Mouse (Mus musculus): ENCODE measurements around the gene Ehd3. TPM values are rescaled to one million over a fixed set of nuclear protein-coding genes. Genes with fewer than 3 reads are reported as not detected.
A peak's percentile ranks its signal among the peaks of the same experiment; 100 is the strongest.

The Ehd3 gene
- 5.6 TPM for polyA plus RNA-seq (2012; fragmentation: generic; extraction: Trizol)
- long read RNA-seq, experiment 1, transcript Ehd3-201 (6 exons, 3,659 nt) = major isoform, 15 of 23 reads
- long read RNA-seq, experiment 1, partial matches to known transcripts = 3 of 23 reads
- long read RNA-seq, experiment 1, other reads (novel, unspliced or antisense) = 5 of 23 reads
- long read RNA-seq, experiment 2, transcript Ehd3-201 (6 exons, 3,659 nt) = major isoform, 198 of 219 reads
- long read RNA-seq, experiment 2, partial matches to known transcripts = 1 of 219 reads
- long read RNA-seq, experiment 2, other reads (novel, unspliced or antisense) = 20 of 219 reads

DNA sequence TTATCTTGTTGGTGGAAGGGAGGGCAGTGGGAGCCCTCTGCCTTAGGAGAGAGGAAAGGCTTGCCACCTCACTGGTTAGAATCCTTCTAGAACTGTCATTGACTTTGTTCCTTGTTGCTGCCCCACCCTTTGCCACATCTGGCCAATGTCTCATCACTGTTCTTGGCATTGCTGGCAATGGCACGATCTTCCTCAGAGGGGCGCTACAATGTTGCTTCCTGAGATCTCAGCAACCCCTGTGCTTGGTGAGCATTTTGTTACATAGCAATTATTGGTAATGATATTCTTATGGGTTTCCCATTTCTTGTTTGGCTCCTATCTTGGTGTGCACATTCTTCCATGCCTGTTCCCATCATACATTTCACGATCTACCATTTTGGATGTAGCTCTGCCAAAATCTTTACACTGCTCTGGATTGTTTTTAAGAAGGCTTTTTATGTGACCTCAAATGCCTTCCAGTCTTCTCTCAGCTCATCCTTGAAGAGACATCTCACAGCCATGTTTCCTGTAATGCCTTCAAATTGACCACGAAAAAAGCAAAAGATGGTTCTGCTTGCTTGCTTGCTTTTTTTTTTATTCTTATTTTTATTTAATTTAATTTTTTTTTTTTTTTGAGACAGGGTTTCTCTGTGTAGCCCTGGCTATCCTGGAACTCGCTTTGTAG is at the start of gene Ehd3:
TSS of gene Ehd3 (plus strand) at position 614 of the 664 bp plus-strand sequence.
- peak within 1 kb of the TSS; percentile 92 for H3ac ChIP-seq (ENCODE audit: control insufficient read depth, insufficient read length, low read depth)
- H3K27me3 ChIP-seq (ENCODE audit: control insufficient read depth, insufficient read depth, insufficient read length) = no peaks in the 10 kb centered on the region
- H3K79me3 ChIP-seq (ENCODE audit: low read depth) = no peaks in the 10 kb centered on the region
- no peaks in the 10 kb centered on the region for H3K79me2 ChIP-seq (ENCODE audit: control insufficient read depth, insufficient read depth)
- H3K36me3 ChIP-seq (ENCODE audit: control insufficient read depth, insufficient read depth) = no peaks in the 10 kb centered on the region
- TF ChIP-seq CTCF (IDR thresholded peaks at IDR 0.05; ENCODE audit: control insufficient read depth, insufficient read depth, insufficient read length) (no peak), USF1 (IDR thresholded peaks at IDR 0.05; ENCODE audit: low read depth) (no peak), FOSL1 (IDR thresholded peaks at IDR 0.05; ENCODE audit: insufficient read depth, low read length, poor library complexity, severe bottlenecking) (no peak), MAX (IDR thresholded peaks at IDR 0.05) (no peak), MYOD1 (IDR thresholded peaks at IDR 0.05; ENCODE audit: control insufficient read depth, insufficient read length, low read depth) (no peak), MYOG (IDR thresholded peaks at IDR 0.05; ENCODE audit: control insufficient read depth, extremely low read depth, insufficient read length) (no peak), CEBPB (IDR thresholded peaks at IDR 0.05; ENCODE audit: low read depth) (no peak)
- peak within 1 kb of the TSS; percentile 32 for H3K4me3 ChIP-seq (ENCODE audit: insufficient read depth, poor library complexity, severe bottlenecking)

- no peaks in the 10 kb centered on the region for H3K79me2 ChIP-seq (ENCODE audit: control insufficient read depth, insufficient read depth)
- no peaks in the 10 kb centered on the region for H3K27me3 ChIP-seq (ENCODE audit: control insufficient read depth, insufficient read depth, insufficient read length)
- no peak overlapping the region for H3ac ChIP-seq (ENCODE audit: control insufficient read depth, insufficient read length, low read depth)
- TF ChIP-seq USF1 (IDR thresholded peaks at IDR 0.05; ENCODE audit: low read depth) (no peak), MYOD1 (IDR thresholded peaks at IDR 0.05; ENCODE audit: control insufficient read depth, insufficient read length, low read depth) (peak; percentile 54)
- H3K36me3 ChIP-seq (ENCODE audit: control insufficient read depth, insufficient read depth) = no peaks in the 10 kb centered on the region
- H3K4me3 ChIP-seq (ENCODE audit: insufficient read depth, poor library complexity, severe bottlenecking) = no peak overlapping the region
- H3K79me3 ChIP-seq (ENCODE audit: low read depth) = no peaks in the 10 kb centered on the region
These were observed 33.0 kb upstream of the Ehd3 start for GRCm38 (mm10) chr17:73770964-73771363.

DNA sequence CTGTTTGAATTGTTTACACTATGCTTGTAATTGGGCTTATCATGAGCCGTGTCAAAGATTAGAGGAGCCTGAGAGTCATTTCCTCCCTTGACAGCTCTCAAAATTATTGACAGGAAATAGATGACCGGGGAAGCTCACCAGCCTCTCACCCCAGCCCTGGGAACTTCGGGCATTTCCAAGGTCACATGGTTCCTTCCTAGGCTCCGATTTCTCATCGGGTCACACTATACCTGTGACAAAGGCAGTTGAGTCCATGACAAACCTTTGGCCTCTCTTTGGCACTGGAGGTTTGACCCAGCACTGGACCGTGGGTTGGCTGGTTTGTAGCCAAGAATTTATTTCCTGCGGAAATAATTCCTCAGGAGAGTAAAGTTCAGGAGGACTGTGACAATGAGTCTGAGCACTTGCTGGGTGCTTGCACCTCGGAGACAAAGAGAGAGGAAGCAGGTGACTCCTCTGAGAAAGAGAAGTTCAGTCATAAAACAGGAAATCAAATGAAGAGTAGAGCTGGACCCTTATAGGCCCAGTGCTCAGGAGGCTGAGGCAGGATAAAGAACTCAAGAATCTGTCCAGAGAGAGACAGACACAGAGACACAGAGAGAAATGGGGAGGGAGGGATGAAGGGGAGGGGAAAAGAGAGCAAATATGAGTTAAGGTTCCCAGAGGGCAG is 17.2 kb upstream of the Ehd3 start:
- no peak overlapping the region for H3ac ChIP-seq (ENCODE audit: control insufficient read depth, insufficient read length, low read depth)
- TF ChIP-seq CEBPB (IDR thresholded peaks at IDR 0.05; ENCODE audit: low read depth) (no peak), CTCF (IDR thresholded peaks at IDR 0.05; ENCODE audit: control insufficient read depth, insufficient read depth, insufficient read length) (no peak), MYOD1 (IDR thresholded peaks at IDR 0.05; ENCODE audit: control insufficient read depth, insufficient read length, low read depth) (no peak), FOSL1 (IDR thresholded peaks at IDR 0.05; ENCODE audit: insufficient read depth, low read length, poor library complexity, severe bottlenecking) (no peak), USF1 (IDR thresholded peaks at IDR 0.05; ENCODE audit: low read depth) (no peak), MYOG (IDR thresholded peaks at IDR 0.05; ENCODE audit: control insufficient read depth, extremely low read depth, insufficient read length) (no peak), MAX (IDR thresholded peaks at IDR 0.05) (no peak)
- no peaks in the 10 kb centered on the region for H3K36me3 ChIP-seq (ENCODE audit: control insufficient read depth, insufficient read depth)
- no peaks in the 10 kb centered on the region for H3K79me2 ChIP-seq (ENCODE audit: control insufficient read depth, insufficient read depth)
- no peak overlapping the region for H3K4me3 ChIP-seq (ENCODE audit: insufficient read depth, poor library complexity, severe bottlenecking)
- H3K27me3 ChIP-seq (ENCODE audit: control insufficient read depth, insufficient read depth, insufficient read length) = peaks cover 3% of the 10 kb centered on the region
- H3K79me3 ChIP-seq (ENCODE audit: low read depth) = no peaks in the 10 kb centered on the region

DNA sequence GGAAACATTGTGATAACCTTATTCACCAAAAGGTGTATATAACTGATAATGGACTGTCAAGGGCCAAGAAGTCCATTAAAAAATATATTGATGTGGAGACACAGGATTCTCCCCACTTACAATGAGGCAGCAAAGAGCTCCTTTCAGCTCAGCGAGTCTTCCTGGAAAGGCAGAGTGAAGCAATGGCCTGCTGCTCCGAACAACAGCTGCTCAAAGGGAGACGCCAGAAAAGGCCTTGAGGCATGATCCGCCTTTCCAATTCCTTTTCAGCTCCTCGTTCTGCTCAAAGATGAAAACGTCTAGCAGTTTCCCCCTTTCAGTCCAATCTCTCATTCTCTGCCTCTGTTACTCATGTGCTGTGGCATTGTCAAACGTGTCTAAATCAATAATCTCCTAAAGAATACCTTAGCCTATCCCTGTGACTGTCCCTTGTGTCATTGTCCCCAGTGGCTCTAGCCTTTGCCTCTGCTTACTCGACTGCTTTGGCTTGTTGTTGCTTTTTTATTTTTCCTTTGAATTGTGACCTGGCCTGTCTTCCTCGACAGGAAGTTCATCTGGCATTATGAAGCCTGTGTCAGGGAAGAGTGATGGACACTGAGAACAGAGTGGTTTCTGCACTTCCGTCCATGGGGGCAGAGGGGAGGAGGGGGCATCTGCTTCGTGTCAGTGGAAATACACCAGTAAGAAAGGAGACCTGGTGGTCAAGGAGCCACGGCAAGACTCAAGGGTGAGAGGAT is 13.5 kb upstream of the Ehd3 start:
- Histone ChIP-seq H3K36me3 (ENCODE audit: control insufficient read depth, insufficient read depth) (no peaks in the 10 kb centered on the region), H3ac (ENCODE audit: control insufficient read depth, insufficient read length, low read depth) (no peak overlapping the region), H3K27me3 (ENCODE audit: control insufficient read depth, insufficient read depth, insufficient read length) (peaks cover 3% of the 10 kb centered on the region), H3K4me3 (ENCODE audit: insufficient read depth, poor library complexity, severe bottlenecking) (no peak overlapping the region), H3K79me3 (ENCODE audit: low read depth) (no peaks in the 10 kb centered on the region), H3K79me2 (ENCODE audit: control insufficient read depth, insufficient read depth) (no peaks in the 10 kb centered on the region)
- TF ChIP-seq FOSL1 (IDR thresholded peaks at IDR 0.05; ENCODE audit: insufficient read depth, low read length, poor library complexity, severe bottlenecking) = no peak
- TF ChIP-seq CEBPB (IDR thresholded peaks at IDR 0.05; ENCODE audit: low read depth) = no peak
- TF ChIP-seq MAX (IDR thresholded peaks at IDR 0.05) = no peak
- TF ChIP-seq MYOD1 (IDR thresholded peaks at IDR 0.05; ENCODE audit: control insufficient read depth, insufficient read length, low read depth) = no peak
- TF ChIP-seq CTCF (IDR thresholded peaks at IDR 0.05; ENCODE audit: control insufficient read depth, insufficient read depth, insufficient read length) = no peak
- TF ChIP-seq MYOG (IDR thresholded peaks at IDR 0.05; ENCODE audit: control insufficient read depth, extremely low read depth, insufficient read length) = no peak
- no peak for TF ChIP-seq USF1 (IDR thresholded peaks at IDR 0.05; ENCODE audit: low read depth)

DNA sequence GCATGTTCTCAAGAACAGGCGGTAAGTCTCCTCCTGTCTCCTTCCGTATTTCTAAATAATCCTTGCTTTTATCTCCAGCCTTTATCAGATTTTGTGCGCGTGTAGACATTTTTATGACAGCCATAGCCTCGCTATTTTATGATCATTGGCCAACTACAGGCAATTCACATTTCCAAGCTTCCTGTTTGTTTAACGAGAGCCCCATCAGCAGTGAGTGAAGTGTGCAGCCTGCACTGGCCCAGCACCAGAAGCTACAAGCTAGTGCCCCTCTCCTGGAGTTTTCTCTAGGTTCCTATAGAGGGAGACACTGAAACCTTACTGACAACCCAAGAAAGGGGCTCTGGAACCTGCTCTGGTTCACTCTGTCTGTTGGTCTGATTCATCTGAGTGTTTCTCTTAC is 7.1 kb upstream of the Ehd3 start:
- H3K27me3 ChIP-seq (ENCODE audit: control insufficient read depth, insufficient read depth, insufficient read length) = no peaks in the 10 kb centered on the region
- no peak for TF ChIP-seq CEBPB (IDR thresholded peaks at IDR 0.05; ENCODE audit: low read depth)
- no peak for TF ChIP-seq FOSL1 (IDR thresholded peaks at IDR 0.05; ENCODE audit: insufficient read depth, low read length, poor library complexity, severe bottlenecking)
- TF ChIP-seq MAX (IDR thresholded peaks at IDR 0.05) = no peak
- TF ChIP-seq MYOG (IDR thresholded peaks at IDR 0.05; ENCODE audit: control insufficient read depth, extremely low read depth, insufficient read length) = no peak
- TF ChIP-seq MYOD1 (IDR thresholded peaks at IDR 0.05; ENCODE audit: control insufficient read depth, insufficient read length, low read depth) = no peak
- no peak for TF ChIP-seq CTCF (IDR thresholded peaks at IDR 0.05; ENCODE audit: control insufficient read depth, insufficient read depth, insufficient read length)
- no peak for TF ChIP-seq USF1 (IDR thresholded peaks at IDR 0.05; ENCODE audit: low read depth)
- H3K79me3 ChIP-seq (ENCODE audit: low read depth) = no peaks in the 10 kb centered on the region
- no peak overlapping the region for H3ac ChIP-seq (ENCODE audit: control insufficient read depth, insufficient read length, low read depth)
- H3K4me3 ChIP-seq (ENCODE audit: insufficient read depth, poor library complexity, severe bottlenecking) = no peak overlapping the region
- H3K36me3 ChIP-seq (ENCODE audit: control insufficient read depth, insufficient read depth) = no peaks in the 10 kb centered on the region
- H3K79me2 ChIP-seq (ENCODE audit: control insufficient read depth, insufficient read depth) = no peaks in the 10 kb centered on the region
